Mouse (Mus musculus): ENCODE measurements around the gene Serpina12.

GRCm38 (mm10) chr12:104004689-104005088, 39.6 kb downstream of the Serpina12 start:
- no peak for TF ChIP-seq HCFC1 (IDR thresholded peaks at IDR 0.05; ENCODE audit: borderline replicate concordance, insufficient read depth, low read length)
- no peak for TF ChIP-seq CHD2 (IDR thresholded peaks at IDR 0.05; ENCODE audit: low read depth, low read length)
- TF ChIP-seq MAFK (IDR thresholded peaks at IDR 0.05; ENCODE audit: insufficient read depth, low read depth, low read length), result no peak
- TF ChIP-seq ZNF384 (IDR thresholded peaks at IDR 0.05; ENCODE audit: low read depth, low read length), result no peak
- TF ChIP-seq ZC3H11A (IDR thresholded peaks at IDR 0.05; ENCODE audit: borderline replicate concordance, low read depth, low read length), result no peak
